Mouse (Mus musculus): ENCODE measurements around the gene Stk11.

DNA sequence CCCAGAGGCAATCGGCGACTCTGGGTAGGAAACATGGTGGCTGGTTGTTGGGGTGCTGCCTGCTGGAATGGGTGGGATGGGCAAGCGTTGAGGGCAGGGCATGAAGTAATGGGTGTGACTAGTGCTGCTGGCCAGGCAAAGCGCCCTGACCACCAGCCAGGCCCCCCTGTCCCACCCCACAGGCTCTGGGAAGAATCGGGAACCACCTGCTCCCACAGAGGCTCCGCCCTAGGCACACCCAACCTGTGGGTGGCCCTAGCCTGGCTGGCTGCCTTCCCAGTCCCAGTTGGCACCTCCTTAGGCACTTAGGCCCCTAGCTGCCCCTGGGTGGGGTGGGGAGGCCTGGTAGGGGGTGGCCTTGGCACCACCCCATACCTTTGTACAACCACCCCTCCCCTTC is 30.3 kb downstream of the Stk11 start:
- no peak for TF ChIP-seq CTCF (IDR thresholded peaks at IDR 0.05; ENCODE audit: extremely low read depth, insufficient read length, insufficient replicate concordance, low read depth, low read length)
- no peak for TF ChIP-seq POLR2A (IDR thresholded peaks at IDR 0.05; ENCODE audit: low read depth, low read length)
